Mouse (Mus musculus): Measurements from ENCODE around the gene Eme2. TPM values are rescaled to one million over a fixed set of nuclear protein-coding genes. Genes with fewer than 3 reads are reported as not detected.

The Eme2 gene
- polyA plus RNA-seq, 1 experiment from 2014 or later: 24.2 TPM

- Histone ChIP-seq H3K4me1 (replicated peaks; ENCODE audit: control insufficient read depth, insufficient read depth, low read length) (peaks cover 5% of the 10 kb centered on the region; the same call in 1 of the 2 replicates), H3K9me3 (ENCODE audit: control insufficient read depth, low read length) (no peaks in the 10 kb centered on the region), H3K4me3 (ENCODE audit: low read depth, low read length) (peak overlapping the region; percentile 82), H3K27ac (ENCODE audit: low read depth, low read length) (peak overlapping the region; percentile 78), H3K27me3 (ENCODE audit: control insufficient read depth, insufficient read depth, low read length) (no peaks in the 10 kb centered on the region), H3K36me3 (ENCODE audit: control insufficient read depth, insufficient read depth, low read length) (peaks cover 13% of the 10 kb centered on the region), H3K9ac (ENCODE audit: low read depth, low read length) (peak overlapping the region; percentile 87), H3K4me2 (replicated peaks; ENCODE audit: low read depth, low read length) (peak overlapping the region; percentile 77)
- ATAC-seq (ENCODE audit: low FRiP score): peak; percentile 29
- WGBS: 10% methylated on average over 31 of the region's 31 CpGs
- no peak for DNase-seq (ENCODE audit: low spot score)
Observed at GRCm38 (mm10) chr17:24894061-24894994, 559 bp downstream of the Eme2 start.

DNA sequence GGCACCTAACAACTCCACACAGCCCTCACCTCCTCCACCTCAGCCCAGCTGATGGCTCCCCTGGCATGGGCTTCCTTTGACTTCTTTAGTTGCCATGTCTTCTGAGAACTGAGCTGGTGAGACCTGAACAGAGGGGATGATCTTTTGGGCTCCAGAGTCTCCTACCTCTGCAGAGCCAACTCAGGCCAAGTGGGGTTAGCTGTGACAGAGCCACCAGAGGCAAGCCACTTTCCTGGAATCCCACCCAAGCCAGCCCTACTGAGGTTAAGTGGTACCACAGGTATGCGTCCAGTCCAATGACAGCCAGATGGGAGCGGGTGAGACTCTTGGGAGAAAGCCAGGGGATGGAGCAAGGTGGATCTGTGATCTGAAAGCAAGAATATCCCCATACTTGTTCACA, 1.6 kb downstream of the Eme2 start:
- ATAC-seq (ENCODE audit: low FRiP score) (no peak), DNase-seq (ENCODE audit: low spot score) (no peak)
- Histone ChIP-seq H3K27me3 (ENCODE audit: control insufficient read depth, insufficient read depth, low read length) (no peaks in the 10 kb centered on the region), H3K27ac (ENCODE audit: low read depth, low read length) (no peak overlapping the region), H3K9ac (ENCODE audit: low read depth, low read length) (no peak overlapping the region), H3K4me3 (ENCODE audit: low read depth, low read length) (no peak overlapping the region), H3K4me2 (replicated peaks; ENCODE audit: low read depth, low read length) (no peak overlapping the region), H3K36me3 (ENCODE audit: control insufficient read depth, insufficient read depth, low read length) (peaks cover 7% of the 10 kb centered on the region), H3K4me1 (replicated peaks; ENCODE audit: control insufficient read depth, insufficient read depth, low read length) (peaks cover 5% of the 10 kb centered on the region; the same call in 1 of the 2 replicates), H3K9me3 (ENCODE audit: control insufficient read depth, low read length) (no peaks in the 10 kb centered on the region)
- 98% methylated on average over 2 of the region's 2 CpGs for WGBS

- Histone ChIP-seq H3K4me1 (replicated peaks; ENCODE audit: control insufficient read depth, insufficient read depth, low read length) (peaks cover 6% of the 10 kb centered on the region; the same call in 1 of the 2 replicates), H3K27me3 (ENCODE audit: control insufficient read depth, insufficient read depth, low read length) (no peaks in the 10 kb centered on the region), H3K27ac (ENCODE audit: low read depth, low read length) (no peak overlapping the region), H3K4me3 (ENCODE audit: low read depth, low read length) (no peak overlapping the region), H3K9ac (ENCODE audit: low read depth, low read length) (no peak overlapping the region), H3K36me3 (ENCODE audit: control insufficient read depth, insufficient read depth, low read length) (peaks cover 4% of the 10 kb centered on the region), H3K9me3 (ENCODE audit: control insufficient read depth, low read length) (no peaks in the 10 kb centered on the region), H3K4me2 (replicated peaks; ENCODE audit: low read depth, low read length) (no peak overlapping the region)
- 89% methylated on average over 12 of the region's 12 CpGs for WGBS
- no peak for ATAC-seq (ENCODE audit: low FRiP score)
- no peak for DNase-seq (ENCODE audit: low spot score)
Observed at GRCm38 (mm10) chr17:24892785-24893184, 2.1 kb downstream of the Eme2 start.

DNA sequence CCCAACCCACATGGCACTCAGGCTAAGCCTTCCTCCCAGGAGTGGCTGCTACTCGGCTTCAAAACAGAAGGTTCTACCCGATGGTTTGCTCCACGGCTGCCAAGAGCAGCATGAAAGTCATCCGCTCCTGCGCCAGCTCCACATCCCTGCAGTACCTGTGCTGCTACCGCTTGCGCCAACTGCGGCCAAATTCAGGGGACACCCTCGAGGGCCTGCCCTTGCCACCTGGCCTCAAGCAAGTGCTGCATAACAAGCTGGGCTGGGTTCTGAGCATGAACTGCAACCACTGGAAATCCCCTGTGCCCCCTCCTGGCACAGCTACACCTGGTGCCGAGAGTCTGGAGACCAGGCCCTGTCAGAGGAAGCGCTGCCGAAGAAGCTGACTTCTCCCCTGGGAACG, 3.6 kb downstream of the Eme2 start:
- no peak overlapping the region for H3K4me3 ChIP-seq (ENCODE audit: low read depth, low read length)
- no peak for DNase-seq (ENCODE audit: low spot score)
- ATAC-seq (ENCODE audit: low FRiP score): no peak
- H3K9ac ChIP-seq (ENCODE audit: low read depth, low read length): no peak overlapping the region
- no peak overlapping the region for H3K4me2 ChIP-seq (replicated peaks; ENCODE audit: low read depth, low read length)
- H3K36me3 ChIP-seq (ENCODE audit: control insufficient read depth, insufficient read depth, low read length): no peaks in the 10 kb centered on the region; the same call in 1 of the 2 replicates
- H3K9me3 ChIP-seq (ENCODE audit: control insufficient read depth, low read length): no peaks in the 10 kb centered on the region
- WGBS: 90% methylated on average over 13 of the region's 13 CpGs
- peaks cover 2% of the 10 kb centered on the region; the same call in 1 of the 2 replicates for H3K4me1 ChIP-seq (replicated peaks; ENCODE audit: control insufficient read depth, insufficient read depth, low read length)
- no peaks in the 10 kb centered on the region for H3K27me3 ChIP-seq (ENCODE audit: control insufficient read depth, insufficient read depth, low read length)
- no peak overlapping the region for H3K27ac ChIP-seq (ENCODE audit: low read depth, low read length)

DNA sequence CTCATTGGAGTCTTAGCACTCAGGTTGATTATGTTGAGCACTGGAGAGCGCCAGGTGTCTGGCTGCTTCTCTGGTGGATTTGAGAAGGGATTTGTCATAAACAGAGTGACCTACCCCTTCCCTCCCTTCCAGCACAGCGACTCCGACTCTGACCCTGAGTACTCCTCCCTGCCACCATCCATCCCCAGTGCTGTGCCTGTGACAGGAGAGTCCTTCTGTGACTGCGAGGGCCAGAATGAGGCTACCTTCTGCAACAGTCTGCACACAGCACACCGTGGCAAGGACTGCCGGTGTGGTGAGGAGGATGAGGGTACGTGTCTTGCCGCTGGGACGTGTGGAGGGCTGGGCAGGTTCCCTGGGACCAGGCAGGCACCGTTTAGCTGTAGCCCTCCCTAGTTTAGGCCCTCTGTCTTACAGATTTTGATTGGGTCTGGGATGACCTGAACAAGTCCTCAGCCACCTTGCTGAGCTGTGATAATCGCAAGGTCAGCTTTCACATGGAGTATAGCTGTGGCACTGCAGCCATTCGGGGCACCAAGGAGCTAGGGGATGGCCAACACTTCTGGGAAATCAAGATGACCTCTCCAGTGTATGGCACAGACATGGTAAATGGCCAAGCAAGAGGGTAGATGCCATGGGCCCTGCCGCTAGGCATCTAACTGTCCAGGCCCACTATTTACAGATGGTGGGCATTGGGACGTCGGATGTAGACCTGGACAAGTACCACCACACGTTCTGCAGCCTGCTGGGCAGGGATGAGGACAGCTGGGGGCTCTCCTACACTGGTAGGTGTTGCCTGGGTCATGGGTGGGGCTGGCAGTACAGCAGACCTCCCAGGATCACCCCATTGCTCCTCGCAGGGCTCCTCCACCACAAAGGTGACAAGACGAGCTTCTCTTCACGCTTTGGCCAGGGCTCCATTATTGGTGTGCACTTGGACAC, 4.5 kb downstream of the Eme2 start:
- H3K27me3 ChIP-seq (ENCODE audit: control insufficient read depth, insufficient read depth, low read length): no peaks in the 10 kb centered on the region
- H3K36me3 ChIP-seq (ENCODE audit: control insufficient read depth, insufficient read depth, low read length): no peaks in the 10 kb centered on the region; the same call in 1 of the 2 replicates
- H3K4me2 ChIP-seq (replicated peaks; ENCODE audit: low read depth, low read length): no peak overlapping the region
- whole genome bisulfite sequencing: 87% methylated on average over 19 of the region's 19 CpGs
- H3K4me1 ChIP-seq (replicated peaks; ENCODE audit: control insufficient read depth, insufficient read depth, low read length): peaks cover 5% of the 10 kb centered on the region
- H3K9ac ChIP-seq (ENCODE audit: low read depth, low read length): no peak overlapping the region
- no peaks in the 10 kb centered on the region for H3K9me3 ChIP-seq (ENCODE audit: control insufficient read depth, low read length)
- ATAC-seq (ENCODE audit: low FRiP score) (no peak), DNase-seq (ENCODE audit: low spot score) (no peak)
- H3K27ac ChIP-seq (ENCODE audit: low read depth, low read length): no peak overlapping the region
- H3K4me3 ChIP-seq (ENCODE audit: low read depth, low read length): no peak overlapping the region

GRCm38 (mm10) chr17:24888862-24889261, 6.0 kb downstream of the Eme2 start:
- H3K9me3 ChIP-seq (ENCODE audit: control insufficient read depth, low read length): no peaks in the 10 kb centered on the region
- H3K27me3 ChIP-seq (ENCODE audit: control insufficient read depth, insufficient read depth, low read length): no peaks in the 10 kb centered on the region
- ATAC-seq (ENCODE audit: low FRiP score) (no peak), DNase-seq (ENCODE audit: low spot score) (no peak)
- no peak overlapping the region for H3K27ac ChIP-seq (ENCODE audit: low read depth, low read length)
- H3K4me1 ChIP-seq (replicated peaks; ENCODE audit: control insufficient read depth, insufficient read depth, low read length): peaks cover 8% of the 10 kb centered on the region
- 91% methylated on average over 3 of the region's 3 CpGs for WGBS
- H3K36me3 ChIP-seq (ENCODE audit: control insufficient read depth, insufficient read depth, low read length): no peaks in the 10 kb centered on the region; the same call in 1 of the 2 replicates
- no peak overlapping the region for H3K9ac ChIP-seq (ENCODE audit: low read depth, low read length)
- no peak overlapping the region for H3K4me3 ChIP-seq (ENCODE audit: low read depth, low read length)
- no peak overlapping the region for H3K4me2 ChIP-seq (replicated peaks; ENCODE audit: low read depth, low read length)

- 68% methylated on average over 18 of the region's 18 CpGs for WGBS
- H3K27ac ChIP-seq (ENCODE audit: low read depth, low read length): no peak overlapping the region
- H3K36me3 ChIP-seq (ENCODE audit: control insufficient read depth, insufficient read depth, low read length): no peaks in the 10 kb centered on the region; the same call in 1 of the 2 replicates
- no peaks in the 10 kb centered on the region for H3K9me3 ChIP-seq (ENCODE audit: control insufficient read depth, low read length)
- H3K4me2 ChIP-seq (replicated peaks; ENCODE audit: low read depth, low read length): peak overlapping the region; percentile 91
- no peaks in the 10 kb centered on the region for H3K27me3 ChIP-seq (ENCODE audit: control insufficient read depth, insufficient read depth, low read length)
- ATAC-seq (ENCODE audit: low FRiP score): no peak
- peak overlapping the region; percentile 88 for H3K9ac ChIP-seq (ENCODE audit: low read depth, low read length)
- peak; percentile 11 for DNase-seq (ENCODE audit: low spot score)
- H3K4me3 ChIP-seq (ENCODE audit: low read depth, low read length): peak overlapping the region; percentile 92
- H3K4me1 ChIP-seq (replicated peaks; ENCODE audit: control insufficient read depth, insufficient read depth, low read length): peaks cover 8% of the 10 kb centered on the region; the same call in 1 of the 2 replicates
Observed at GRCm38 (mm10) chr17:24887291-24888080, 7.4 kb downstream of the Eme2 start.

GRCm38 (mm10) chr17:24886932-24887271, 8.0 kb downstream of the Eme2 start:
- 0 out of 2 replicates have a peak overlapping the region, but pooled peaks have one; percentile 62 for H3K27ac ChIP-seq (ENCODE audit: low read depth, low read length)
- DNase-seq (ENCODE audit: low spot score): no peak
- WGBS: under 1% methylated on average over 18 of the region's 18 CpGs

More at GRCm38 (mm10) chr17:24886932-24887271, 8.0 kb downstream of the Eme2 start:
- Histone ChIP-seq H3K4me2 (replicated peaks; ENCODE audit: low read depth, low read length) (peak overlapping the region; percentile 91), H3K4me1 (replicated peaks; ENCODE audit: control insufficient read depth, insufficient read depth, low read length) (peaks cover 8% of the 10 kb centered on the region; the same call in 1 of the 2 replicates), H3K9me3 (ENCODE audit: control insufficient read depth, low read length) (no peaks in the 10 kb centered on the region), H3K9ac (ENCODE audit: low read depth, low read length) (peak overlapping the region; percentile 88), H3K27me3 (ENCODE audit: control insufficient read depth, insufficient read depth, low read length) (no peaks in the 10 kb centered on the region), H3K36me3 (ENCODE audit: control insufficient read depth, insufficient read depth, low read length) (no peaks in the 10 kb centered on the region; the same call in 1 of the 2 replicates), H3K4me3 (ENCODE audit: low read depth, low read length) (peak overlapping the region; percentile 92)
- ATAC-seq (ENCODE audit: low FRiP score): peak; percentile 36
